Mouse (Mus musculus) liver, embryonic 11.5 days (tissue): ENCODE results near the gene Cfap46. TPM values are rescaled to one million over a fixed set of nuclear protein-coding genes. Genes with fewer than 3 reads are reported as not detected.

ENCODE experiments used
- ATAC-seq: fragments of 200-750 bp; cut with Nextera tagmentation; replicated peaks from 2 replicates; pipeline ENCODE4 v1.8.0; 2017; ENCODE audit warnings: moderate number of reproducible peaks, mild to moderate bottlenecking, moderate TSS enrichment, moderate library complexity; ENCODE audit not compliant: low FRiP score
- DNase-seq: peaks from one replicate; pipeline ENCODE4 v3.0.0-alpha.2; 2017; ENCODE audit warnings: low spot score
- H3K27ac ChIP-seq: fragments of 300-500 bp; sonication (generic); 2 replicates; pipeline ENCODE4 v1.5.1; 2014; ENCODE audit warnings: mild to moderate bottlenecking, low read depth, low read length, control low read depth
- H3K27me3 ChIP-seq: fragments of 300-500 bp; sonication (generic); replicated peaks from 2 replicates; pipeline ENCODE4 v1.6.1; 2014; ENCODE audit warnings: low read length, mixed read lengths; ENCODE audit not compliant: control insufficient read depth, insufficient read depth
- H3K36me3 ChIP-seq: fragments of 300-500 bp; sonication (generic); 2 replicates; pipeline ENCODE4 v1.6.1; 2014; ENCODE audit warnings: mild to moderate bottlenecking, low read length, moderate library complexity, mixed read lengths; ENCODE audit not compliant: control insufficient read depth, insufficient read depth
- H3K4me1 ChIP-seq: fragments of 300-500 bp; sonication (generic); replicated peaks from 2 replicates; pipeline ENCODE4 v1.6.1; 2014; ENCODE audit warnings: low read length, mixed read lengths; ENCODE audit not compliant: control insufficient read depth, insufficient read depth
- H3K4me2 ChIP-seq: fragments of 300-500 bp; sonication (generic); 2 replicates; pipeline ENCODE4 v1.6.1; 2014; ENCODE audit warnings: mild to moderate bottlenecking, control low read depth, moderate library complexity
- H3K4me3 ChIP-seq: fragments of 300-500 bp; sonication (generic); 2 replicates; pipeline ENCODE4 v1.5.1; 2014; ENCODE audit warnings: low read depth, low read length, control low read depth
- H3K9ac ChIP-seq: fragments of 300-500 bp; sonication (generic); 2 replicates; pipeline ENCODE4 v1.6.1; 2014; ENCODE audit warnings: low read depth, low read length, control low read depth
- H3K9me3 ChIP-seq: fragments of 300-500 bp; sonication (generic); 2 replicates; pipeline ENCODE4 v1.6.1; 2016; ENCODE audit warnings: low read length, inconsistent platforms, mixed read lengths; ENCODE audit not compliant: control insufficient read depth
- WGBS: fragments of 180-500 bp; shearing (Covaris S2); extraction: QIAGEN DNeasy Blood & Tissue Kit; methylation state at CpG from one replicate; pipeline ENCODE4 v1.1.7; 2014; 5-methylcytosine and 5-hydroxymethylcytosine counted together
- polyA plus RNA-seq: library from polyadenylated mRNA; unstranded; fragments of >200 nt; fragmentation: Nextera tagmentation; extraction: Ambion mirVana; gene quantifications from 2 replicates; pipeline ENCODE4 v1.2.1, GENCODE M21; 2014

The Cfap46 gene
- polyA plus RNA-seq, 1 experiment from 2014 or later = not detected

- no peak overlapping the region for H3K4me2 ChIP-seq
- no peak overlapping the region for H3K9ac ChIP-seq
- H3K4me3 ChIP-seq = no peak overlapping the region
- ATAC-seq (no peak), DNase-seq (no peak)
- H3K36me3 ChIP-seq = no peaks in the 10 kb centered on the region
- no peak overlapping the region for H3K27ac ChIP-seq
- 74% methylated on average over 5 of the region's 5 CpGs for WGBS
- H3K27me3 ChIP-seq = peaks cover 31% of the 10 kb centered on the region
- H3K9me3 ChIP-seq = no peaks in the 10 kb centered on the region
- H3K4me1 ChIP-seq = no peaks in the 10 kb centered on the region
Observed at GRCm38 (mm10) chr7:139591311-139591710, 92.3 kb downstream of the Cfap46 start.

GRCm38 (mm10) chr7:139590302-139590701 is 93.3 kb downstream of the Cfap46 start:
- H3K9ac ChIP-seq = no peak overlapping the region
- WGBS = 32% methylated on average over 3 of the region's 3 CpGs
- H3K4me2 ChIP-seq = no peak overlapping the region
- DNase-seq (no peak), ATAC-seq (peak; percentile 39; the same call in 1 of the 2 replicates)
- H3K4me3 ChIP-seq = no peak overlapping the region
- no peak overlapping the region for H3K27ac ChIP-seq
- peaks cover 41% of the 10 kb centered on the region for H3K27me3 ChIP-seq
- no peaks in the 10 kb centered on the region for H3K9me3 ChIP-seq
- no peaks in the 10 kb centered on the region for H3K36me3 ChIP-seq
- H3K4me1 ChIP-seq = no peaks in the 10 kb centered on the region

GRCm38 (mm10) chr7:139587919-139588318 is 95.7 kb downstream of the Cfap46 start:
- Histone ChIP-seq H3K4me3 (no peak overlapping the region), H3K4me1 (no peaks in the 10 kb centered on the region; the same call in 1 of the 2 replicates), H3K27ac (no peak overlapping the region), H3K9ac (no peak overlapping the region), H3K9me3 (no peaks in the 10 kb centered on the region), H3K27me3 (peaks cover 65% of the 10 kb centered on the region), H3K4me2 (no peak overlapping the region), H3K36me3 (no peaks in the 10 kb centered on the region)
- WGBS = 40% methylated on average over 7 of the region's 7 CpGs
- no peak for DNase-seq
- no peak for ATAC-seq

- H3K36me3 ChIP-seq = no peaks in the 10 kb centered on the region
- peaks cover 91% of the 10 kb centered on the region for H3K27me3 ChIP-seq
- no peak overlapping the region for H3K4me3 ChIP-seq
- H3K9me3 ChIP-seq = no peaks in the 10 kb centered on the region
- DNase-seq (no peak), ATAC-seq (no peak)
- no peak overlapping the region for H3K4me2 ChIP-seq
- H3K4me1 ChIP-seq = peaks cover 14% of the 10 kb centered on the region
- 4% methylated on average over 29 of the region's 29 CpGs for WGBS
- no peak overlapping the region for H3K9ac ChIP-seq
- no peak overlapping the region for H3K27ac ChIP-seq
Observed at GRCm38 (mm10) chr7:139585183-139585821, 98.3 kb downstream of the Cfap46 start.

- WGBS = 3% methylated on average over 53 of the region's 53 CpGs
- Histone ChIP-seq H3K9ac (no peak overlapping the region), H3K9me3 (no peaks in the 10 kb centered on the region), H3K36me3 (no peaks in the 10 kb centered on the region), H3K4me3 (0 out of 2 replicates have a peak overlapping the region, but pooled peaks have one; percentile 0), H3K27me3 (peaks cover 99% of the 10 kb centered on the region), H3K4me2 (no peak overlapping the region), H3K27ac (no peak overlapping the region), H3K4me1 (peaks cover 14% of the 10 kb centered on the region)
- no peak for ATAC-seq
- peak; percentile 50 for DNase-seq
Observed at GRCm38 (mm10) chr7:139584221-139585175, 99.1 kb downstream of the Cfap46 start.

GRCm38 (mm10) chr7:139583094-139583737 is 100.4 kb downstream of the Cfap46 start:
- 17% methylated on average over 17 of the region's 17 CpGs for WGBS
- H3K27me3 ChIP-seq = peaks cover 100% of the 10 kb centered on the region
- no peak overlapping the region; the same call in 1 of the 2 replicates for H3K4me2 ChIP-seq
- H3K9me3 ChIP-seq = no peaks in the 10 kb centered on the region
- DNase-seq = no peak
- no peak overlapping the region for H3K9ac ChIP-seq
- no peaks in the 10 kb centered on the region for H3K36me3 ChIP-seq
- H3K27ac ChIP-seq = no peak overlapping the region
- H3K4me1 ChIP-seq = peaks cover 14% of the 10 kb centered on the region
- ATAC-seq = no peak
- H3K4me3 ChIP-seq = no peak overlapping the region; the same call in 1 of the 2 replicates

GRCm38 (mm10) chr7:139582595-139582994 is 101.0 kb downstream of the Cfap46 start, which contains the start of gene Nkx6-2:
Gene Nkx6-2, minus strand, starts transcription at chr7:139582797.
- under 1% methylated on average over 55 of the region's 56 CpGs for WGBS
- peaks cover 14% of the 10 kb centered on the region for H3K4me1 ChIP-seq
- H3K36me3 ChIP-seq = no peaks in the 10 kb centered on the region
- peak within 1 kb of the TSS; percentile 56 for H3K4me2 ChIP-seq
- H3K9me3 ChIP-seq = no peaks in the 10 kb centered on the region
- peak within 1 kb of the TSS; percentile 43 for H3K4me3 ChIP-seq
- H3K9ac ChIP-seq = no peak within 1 kb of the TSS
- no peak within 1 kb of the TSS for H3K27ac ChIP-seq
- peaks cover 98% of the 10 kb centered on the region for H3K27me3 ChIP-seq
- ATAC-seq = peak; percentile 32
- DNase-seq = peak; percentile 44

GRCm38 (mm10) chr7:139581801-139582571 is 101.6 kb downstream of the Cfap46 start:
- 1% methylated on average over 82 of the region's 82 CpGs for WGBS
- Histone ChIP-seq H3K27ac (no peak overlapping the region), H3K4me2 (peak overlapping the region; percentile 56), H3K4me1 (peaks cover 14% of the 10 kb centered on the region), H3K9ac (no peak overlapping the region), H3K27me3 (peaks cover 91% of the 10 kb centered on the region), H3K9me3 (no peaks in the 10 kb centered on the region), H3K36me3 (no peaks in the 10 kb centered on the region), H3K4me3 (peak overlapping the region; percentile 43)
- ATAC-seq (no peak), DNase-seq (peak; percentile 45)
